Mouse (Mus musculus) heart, embryonic 16.5 days (tissue): ENCODE measurements around the gene Atcay. TPM values are rescaled to one million over a fixed set of nuclear protein-coding genes. Genes with fewer than 3 reads are reported as not detected.
A peak's percentile ranks its signal among the peaks of the same experiment; 100 is the strongest.
"Not testable (repeated sequence)": the region's sequence is repeated elsewhere in the genome, so short reads cannot be mapped to it uniquely, and the experiment has no call there.

Experiments used
- ATAC-seq: fragments of 200-750 bp; cut with Nextera tagmentation; replicated peaks from 2 replicates; pipeline ENCODE4 v1.8.0; 2017; ENCODE audit warnings: moderate number of reproducible peaks; ENCODE audit not compliant: insufficient read depth, low FRiP score; ENCODE audit errors: extremely low read depth
- H3K27ac ChIP-seq: fragments of 300-500 bp; sonication (generic); 2 replicates; pipeline ENCODE4 v1.5.1; 2014; ENCODE audit warnings: mild to moderate bottlenecking, low read length, control low read depth, moderate library complexity
- H3K27me3 ChIP-seq: fragments of 300-500 bp; sonication (generic); 2 replicates; pipeline ENCODE4 v1.6.1; 2014; ENCODE audit warnings: low read length, mixed read lengths; ENCODE audit not compliant: control insufficient read depth, insufficient read depth
- H3K36me3 ChIP-seq: fragments of 300-500 bp; sonication (generic); 2 replicates; pipeline ENCODE4 v1.6.1; 2014; ENCODE audit not compliant: control insufficient read depth, insufficient read depth
- H3K4me1 ChIP-seq: fragments of 300-500 bp; sonication (generic); 2 replicates; pipeline ENCODE4 v1.6.1; 2014; ENCODE audit warnings: low read length, mixed read lengths; ENCODE audit not compliant: control insufficient read depth, insufficient read depth
- H3K4me2 ChIP-seq: fragments of 300-500 bp; sonication (generic); 2 replicates; pipeline ENCODE4 v1.6.1; 2014; ENCODE audit warnings: low read depth, mild to moderate bottlenecking, control low read depth, low read length
- H3K4me3 ChIP-seq: fragments of 300-500 bp; sonication (generic); 2 replicates; pipeline ENCODE4 v1.5.1; 2014; ENCODE audit warnings: mild to moderate bottlenecking, control low read depth, low read length
- H3K9ac ChIP-seq: fragments of 300-500 bp; sonication (generic); 2 replicates; pipeline ENCODE4 v1.6.1; 2014; ENCODE audit warnings: low read length, control low read depth
- H3K9me3 ChIP-seq: fragments of 300-500 bp; sonication (generic); replicated peaks from 2 replicates; pipeline ENCODE4 v1.6.1; 2016; ENCODE audit warnings: low read length; ENCODE audit not compliant: control insufficient read depth
- whole genome bisulfite sequencing: fragments of 180-500 bp; shearing (Covaris S2); extraction: QIAGEN DNeasy Blood & Tissue Kit; methylation state at CpG from one replicate; pipeline ENCODE4 v1.1.7; 2014; 5-methylcytosine and 5-hydroxymethylcytosine counted together
- polyA plus RNA-seq: library from polyadenylated mRNA; unstranded; fragments of >200 nt; fragmentation: Nextera tagmentation; extraction: Ambion mirVana; gene quantifications from 2 replicates; pipeline ENCODE4 v1.2.1, GENCODE M21; 2015

Gene Atcay
- polyA plus RNA-seq, 1 experiment from 2014 or later, result 0.33 TPM

- Histone ChIP-seq H3K27ac (no peak overlapping the region), H3K4me3 (no peak overlapping the region), H3K27me3 (no peaks in the 10 kb centered on the region), H3K9me3 (no peaks in the 10 kb centered on the region), H3K4me1 (peaks cover 33% of the 10 kb centered on the region), H3K9ac (no peak overlapping the region), H3K4me2 (no peak overlapping the region), H3K36me3 (peaks cover 48% of the 10 kb centered on the region)
- 90% methylated on average over 32 of the region's 32 CpGs for WGBS
- no peak for ATAC-seq
These were observed 50.9 kb downstream of the Atcay start for GRCm38 (mm10) chr10:81179451-81180342.

- no peak overlapping the region for H3K9ac ChIP-seq
- no peak overlapping the region for H3K27ac ChIP-seq
These were observed 51.7 kb downstream of the Atcay start for GRCm38 (mm10) chr10:81178927-81179326.

GRCm38 (mm10) chr10:81177958-81178712, 52.5 kb downstream of the Atcay start:
- Histone ChIP-seq H3K4me1 (peaks cover 35% of the 10 kb centered on the region), H3K4me2 (peak overlapping the region; percentile 97), H3K9ac (peak overlapping the region; percentile 97), H3K36me3 (peaks cover 48% of the 10 kb centered on the region), H3K27ac (no peak overlapping the region), H3K9me3 (no peaks in the 10 kb centered on the region), H3K4me3 (peak overlapping the region; percentile 87), H3K27me3 (no peaks in the 10 kb centered on the region)
- ATAC-seq, result no peak
- WGBS, result 49% methylated on average over 14 of the region's 14 CpGs

More at GRCm38 (mm10) chr10:81178927-81179326, 51.7 kb downstream of the Atcay start:
- no peaks in the 10 kb centered on the region for H3K27me3 ChIP-seq
- 87% methylated on average over 11 of the region's 11 CpGs for WGBS
- H3K4me2 ChIP-seq, result no peak overlapping the region
- no peak overlapping the region for H3K4me3 ChIP-seq
- no peak for ATAC-seq
- H3K36me3 ChIP-seq, result peaks cover 48% of the 10 kb centered on the region
- H3K4me1 ChIP-seq, result peaks cover 35% of the 10 kb centered on the region
- no peaks in the 10 kb centered on the region for H3K9me3 ChIP-seq

DNA sequence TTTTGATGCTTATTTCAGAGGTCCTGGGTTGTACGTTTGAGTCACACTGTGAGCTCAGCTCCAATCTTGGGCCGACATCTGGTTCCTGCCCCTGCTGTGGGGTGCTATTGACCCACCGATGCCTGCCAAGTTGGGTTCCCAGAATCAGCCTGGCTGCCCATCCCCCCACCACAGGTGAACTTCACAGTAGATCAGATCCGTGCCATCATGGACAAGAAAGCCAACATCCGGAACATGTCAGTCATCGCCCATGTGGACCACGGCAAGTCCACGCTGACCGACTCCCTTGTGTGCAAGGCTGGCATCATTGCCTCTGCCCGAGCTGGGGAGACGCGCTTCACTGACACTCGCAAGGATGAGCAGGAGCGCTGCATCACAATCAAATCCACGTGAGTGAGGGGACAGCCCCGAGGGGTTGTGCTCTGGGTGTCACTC, 53.1 kb downstream of the Atcay start:
- ATAC-seq, result no peak
- H3K36me3 ChIP-seq, result peaks cover 47% of the 10 kb centered on the region
- 7% methylated on average over 16 of the region's 16 CpGs for WGBS

DNA sequence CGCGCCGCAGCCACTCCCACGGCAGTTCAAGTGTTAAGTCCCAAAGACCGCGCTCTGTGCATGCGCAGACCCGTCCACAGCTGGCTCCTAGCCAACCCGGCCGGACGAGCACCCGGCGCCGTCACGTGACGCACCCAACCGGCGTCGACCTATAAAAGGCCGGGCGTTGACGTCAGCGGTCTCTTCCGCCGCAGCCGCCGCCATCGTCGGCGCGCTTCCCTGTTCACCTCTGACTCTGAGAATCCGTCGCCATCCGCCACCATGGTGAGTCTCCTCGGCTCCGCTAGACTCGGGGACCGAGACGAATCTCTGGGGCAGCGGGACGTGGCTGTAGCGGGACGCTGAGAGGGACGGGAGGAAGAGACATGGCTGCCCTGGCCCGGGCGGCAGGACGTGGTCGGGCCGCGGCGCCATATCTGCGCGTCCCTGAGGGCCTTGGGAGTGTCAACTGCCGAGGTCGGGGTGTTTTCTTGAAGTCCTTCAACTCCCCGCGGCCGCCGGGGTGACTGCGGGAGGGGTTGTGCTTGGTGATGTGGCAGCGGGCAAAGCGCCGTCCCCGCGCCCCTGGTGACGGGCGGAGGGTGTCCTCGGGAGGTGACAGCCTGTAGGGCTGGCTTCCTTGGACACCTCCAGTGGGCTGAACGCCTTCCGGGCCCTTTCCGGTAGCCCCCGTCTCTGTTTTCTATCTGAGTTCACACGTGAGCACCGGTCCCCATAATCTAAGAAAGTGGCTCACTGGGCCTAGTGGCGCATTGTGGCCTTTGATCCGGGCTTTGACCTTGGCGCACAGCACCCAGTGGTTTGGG, 54.0 kb downstream of the Atcay start, which contains the start of gene Eef2:
Gene Eef2 (plus strand): TSS at position 166 of the 806 bp plus-strand sequence.
- H3K4me1 ChIP-seq, result peaks cover 33% of the 10 kb centered on the region
- under 1% methylated on average over 77 of the region's 77 CpGs for WGBS
- peak within 1 kb of the TSS; percentile 97 for H3K4me2 ChIP-seq
- H3K27ac ChIP-seq, result peak within 1 kb of the TSS; percentile 90
- no peaks in the 10 kb centered on the region for H3K9me3 ChIP-seq
- peak within 1 kb of the TSS; percentile 87 for H3K4me3 ChIP-seq
- H3K36me3 ChIP-seq, result peaks cover 41% of the 10 kb centered on the region
- H3K27me3 ChIP-seq, result no peaks in the 10 kb centered on the region
- H3K9ac ChIP-seq, result peak within 1 kb of the TSS; percentile 97
- peak; percentile 84 for ATAC-seq

More for the DNA sequence above, 53.1 kb downstream of the Atcay start:
- Histone ChIP-seq H3K9ac (peak overlapping the region; percentile 97), H3K9me3 (no peaks in the 10 kb centered on the region), H3K27ac (peak overlapping the region; percentile 90), H3K4me3 (peak overlapping the region; percentile 87), H3K4me2 (peak overlapping the region; percentile 97), H3K4me1 (peaks cover 37% of the 10 kb centered on the region), H3K27me3 (no peaks in the 10 kb centered on the region)

- H3K4me3 ChIP-seq, result peak overlapping the region; percentile 87
- H3K27ac ChIP-seq, result peak overlapping the region; percentile 90
- H3K9me3 ChIP-seq, result no peaks in the 10 kb centered on the region
- ATAC-seq, result peak; percentile 15
- H3K4me2 ChIP-seq, result peak overlapping the region; percentile 50
- peaks cover 34% of the 10 kb centered on the region for H3K36me3 ChIP-seq
- WGBS, result 4% methylated on average over 13 of the region's 13 CpGs
- H3K9ac ChIP-seq, result peak overlapping the region; percentile 55
- H3K27me3 ChIP-seq, result no peaks in the 10 kb centered on the region
- peaks cover 33% of the 10 kb centered on the region for H3K4me1 ChIP-seq
These were observed 54.6 kb downstream of the Atcay start for GRCm38 (mm10) chr10:81175936-81176465.

DNA sequence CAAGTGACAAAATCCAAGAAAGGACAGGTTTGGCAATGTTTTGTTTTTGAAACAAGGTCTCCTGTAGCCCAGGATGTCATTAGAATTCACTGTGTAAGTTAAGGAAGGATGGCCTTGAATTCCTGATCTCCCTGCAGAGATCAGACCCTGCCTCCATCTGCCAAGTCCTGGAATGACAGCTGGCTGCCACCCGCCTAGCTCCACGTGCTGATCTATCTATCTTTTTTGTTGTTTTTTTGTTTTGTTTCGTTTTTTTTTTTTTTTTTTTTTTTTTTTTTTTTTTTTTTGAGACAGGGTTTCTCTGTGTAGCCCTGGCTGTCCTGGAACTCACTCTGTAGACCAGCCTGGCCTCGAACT, 55.3 kb downstream of the Atcay start:
- H3K9me3 ChIP-seq, H3K27me3 ChIP-seq, ATAC-seq, H3K9ac ChIP-seq: not testable (repeated sequence)
- 6% methylated on average over 4 of the region's 4 CpGs for WGBS
- peak overlapping the region; percentile 65 for H3K4me2 ChIP-seq
- H3K27ac ChIP-seq, result peak overlapping the region; percentile 90
- H3K4me3 ChIP-seq, result peak overlapping the region; percentile 39
- peaks cover 28% of the 10 kb centered on the region for H3K36me3 ChIP-seq
- H3K4me1 ChIP-seq, result peaks cover 33% of the 10 kb centered on the region

GRCm38 (mm10) chr10:81174617-81175344, 55.9 kb downstream of the Atcay start:
- 4% methylated on average over 29 of the region's 29 CpGs for WGBS
- Histone ChIP-seq H3K4me3 (peak overlapping the region; percentile 39), H3K4me2 (peak overlapping the region; percentile 65), H3K36me3 (peaks cover 23% of the 10 kb centered on the region), H3K9ac (peak overlapping the region; percentile 59), H3K9me3 (no peaks in the 10 kb centered on the region), H3K4me1 (peaks cover 33% of the 10 kb centered on the region), H3K27ac (peak overlapping the region; percentile 56), H3K27me3 (no peaks in the 10 kb centered on the region)
- 0 out of 2 replicates have a peak, but pooled peaks have one; percentile 28 for ATAC-seq
